ENCODE assay signal across 13 mouse cellular contexts in genomic region chr8:79576086-79576485, GRCm38 (mm10).
A peak's percentile ranks its signal among the peaks of the same experiment; 100 is the strongest.
DNase-seq lines count a peak whose midpoint lies in the region; ATAC-seq and TF ChIP-seq lines count a peak whose summit lies in the region.
"Had no signal": no experiment of that assay in that cellular context is flagged by ENCODE, and none has a peak within 500 bp of the region (broad histone marks: within the 10 kb centered on the region; RNA-seq: fewer than 3 reads in every experiment).

No protein-coding gene starts in this region.

- no peak overlapping the region for H3K4me3 ChIP-seq in kidney, adult 2 months (ENCODE audit: insufficient read depth, low read depth, low read length)
- H3K4me3 ChIP-seq in liver, postnatal 0 days (ENCODE audit: low read depth, low read length), result no peak overlapping the region
- H3K4me3 ChIP-seq: erythroblast, embryonic 14.5 days; liver, embryonic 13.5 days; midbrain, embryonic 12.5 days had no signal

- H3K9ac ChIP-seq in liver, postnatal 0 days (replicated peaks), result no peak overlapping the region
- H3K9ac ChIP-seq: liver, embryonic 13.5 days; midbrain, embryonic 12.5 days had no signal

- no peak overlapping the region for H3K4me2 ChIP-seq in liver, postnatal 0 days (ENCODE audit: low read depth, low read length)
- H3K4me2 ChIP-seq: liver, embryonic 13.5 days; midbrain, embryonic 12.5 days had no signal

- TF ChIP-seq POLR2A in kidney, adult 2 months (IDR thresholded peaks at IDR 0.05; ENCODE audit: low read depth, low read length), result no peak

- 37% methylated on average over 7 of the region's 7 CpGs for WGBS in kidney, adult 2 months
- 68% methylated on average over 7 of the region's 7 CpGs for WGBS in liver, postnatal 0 days (ENCODE audit: insufficient replicate concordance)

- TF ChIP-seq EP300 in liver, postnatal 0 days (IDR thresholded peaks at IDR 0.05; ENCODE audit: low read depth), result no peak

- H3K27ac ChIP-seq in kidney, adult 2 months (ENCODE audit: insufficient read depth, low read depth, low read length), result no peak overlapping the region
- H3K27ac ChIP-seq in liver, postnatal 0 days (ENCODE audit: low read depth), result no peak overlapping the region
- H3K27ac ChIP-seq: liver, embryonic 13.5 days; midbrain, embryonic 12.5 days had no signal

- H3K4me1 ChIP-seq in kidney, adult 2 months (ENCODE audit: control insufficient read depth, insufficient read depth, low read length), result no peaks in the 10 kb centered on the region
- H3K4me1 ChIP-seq in liver, postnatal 0 days (ENCODE audit: insufficient read depth), result no peaks in the 10 kb centered on the region
- H3K4me1 ChIP-seq: liver, embryonic 13.5 days; midbrain, embryonic 12.5 days had no signal

- peak; percentile 40 to 49 for DNase-seq in cerebellum, postnatal 14 days
- no peak for DNase-seq in cerebellum, adult 9-10 months
- peak; percentile 19 for DNase-seq in gastrocnemius, postnatal 10 days
- DNase-seq in kidney, adult 2 months, result peak; percentile 33
- DNase-seq in lung, postnatal 25 days (ENCODE audit: low spot score), result peak; percentile 31
- no peak for DNase-seq in spleen, adult 12 weeks (ENCODE audit: low spot score)
- DNase-seq in liver, postnatal 0 days, result no peak
- DNase-seq in ovary, postnatal 14 days (ENCODE audit: low spot score), result no peak
- DNase-seq: cerebellum, postnatal 36 days; liver, embryonic 13.5 days; thymus, postnatal 36 days had no signal

- no peak for ATAC-seq in liver, postnatal 0 days

- TF ChIP-seq CTCF in kidney, adult 2 months (conservative IDR thresholded peaks at IDR 0.05; ENCODE audit: insufficient read depth, insufficient read length, low read depth, low read length), result no peak
- no peak for TF ChIP-seq CTCF in liver, postnatal 0 days (IDR thresholded peaks at IDR 0.05; ENCODE audit: low read depth)

- no peaks in the 10 kb centered on the region for H3K27me3 ChIP-seq in kidney, adult 2 months (replicated peaks; ENCODE audit: control insufficient read depth, insufficient read depth, low read length)
- no peaks in the 10 kb centered on the region for H3K27me3 ChIP-seq in liver, postnatal 0 days (ENCODE audit: insufficient read depth, low read length)
- H3K27me3 ChIP-seq: liver, embryonic 13.5 days; midbrain, embryonic 12.5 days had no signal

- no peaks in the 10 kb centered on the region for H3K9me3 ChIP-seq in liver, postnatal 0 days (ENCODE audit: low read length)
- H3K9me3 ChIP-seq: liver, embryonic 13.5 days; midbrain, embryonic 12.5 days had no signal

- no peaks in the 10 kb centered on the region for H3K36me3 ChIP-seq in kidney, adult 2 months (ENCODE audit: control insufficient read depth, insufficient read depth, low read length)
- no peaks in the 10 kb centered on the region for H3K36me3 ChIP-seq in liver, postnatal 0 days (replicated peaks; ENCODE audit: insufficient read depth, low read length)
- H3K36me3 ChIP-seq: liver, embryonic 13.5 days; midbrain, embryonic 12.5 days had no signal

Comparison
In these comparisons a context has a peak if more than half of its experiments do, and no peak if none do; other contexts are left out.
1. DNase-seq: peak in cerebellum, postnatal 14 days (2 of 2), gastrocnemius, postnatal 10 days (single experiment), kidney, adult 2 months (single experiment) and lung, postnatal 25 days (single experiment); none in cerebellum, adult 9-10 months (single experiment), spleen, adult 12 weeks (single experiment), liver, postnatal 0 days (single experiment) and ovary, postnatal 14 days (single experiment).